Mouse (Mus musculus) ES-Bruce4 (cell line): Measurements from ENCODE around the gene Ntn1.

ENCODE experiments used
- CTCF ChIP-seq: IDR thresholded peaks from one replicate; pipeline ENCODE4 v1.8.1; 2011; ENCODE audit warnings: low read depth, low read length
- POLR2A ChIP-seq: IDR thresholded peaks from one replicate; pipeline ENCODE4 v1.8.1; 2011; ENCODE audit warnings: low read length; ENCODE audit not compliant: insufficient read depth

GRCm38 (mm10) chr11:68270730-68271467, 129.7 kb downstream of the Ntn1 start:
- TF ChIP-seq CTCF (no peak), POLR2A (no peak)
